ENCODE assay signal across 24 mouse cellular contexts in genomic region chr6:90565357-90566215, GRCm38 (mm10). TPM values are rescaled to one million over a fixed set of nuclear protein-coding genes. Genes with fewer than 3 reads are reported as not detected.
A peak's percentile ranks its signal among the peaks of the same experiment; 100 is the strongest.
DNase-seq lines count a peak whose midpoint lies in the region; ATAC-seq lines count a peak whose summit lies in the region.
"Had no signal": no experiment of that assay in that cellular context is flagged by ENCODE, and none has a peak within 500 bp of the region (broad histone marks: within the 10 kb centered on the region; RNA-seq: fewer than 3 reads in every experiment).

No protein-coding gene starts in this region.

- H3K36me3 ChIP-seq in forebrain, embryonic 10.5 days (replicated peaks), result no peaks in the 10 kb centered on the region
- H3K36me3 ChIP-seq in forebrain, embryonic 16.5 days (ENCODE audit: control insufficient read depth, insufficient read depth), result no peaks in the 10 kb centered on the region
- H3K36me3 ChIP-seq in midbrain, embryonic 11.5 days (ENCODE audit: control insufficient read depth, insufficient read depth, low read length), result no peaks in the 10 kb centered on the region
- no peaks in the 10 kb centered on the region for H3K36me3 ChIP-seq in midbrain, embryonic 13.5 days
- H3K36me3 ChIP-seq: embryonic facial prominence, embryonic 10.5 days; forebrain, embryonic 12.5 days; intestine, embryonic 15.5 days; kidney, embryonic 15.5 days; neural tube, embryonic 15.5 days had no signal

- no peak for DNase-seq in forebrain, embryonic 10.5 days (ENCODE audit: extremely low spot score, low spot score)
- DNase-seq in midbrain, embryonic 11.5 days (ENCODE audit: low spot score, missing footprints), result peak; percentile 54
- DNase-seq in NIH3T3 (ENCODE audit: low read depth), result peak; percentile 50
- DNase-seq in adrenal gland, postnatal 36 days, result peak; percentile 70 to 74
- no peak for DNase-seq in lung, postnatal 4 days
- no peak for DNase-seq in gastrocnemius, adult 18-20 months (ENCODE audit: low spot score)
- DNase-seq: B cell, adult 2 months; cerebellum, adult 11-12 months; cerebellum, postnatal 14 days; gastrocnemius, postnatal 14 days; heart, adult 2 months; lung, adult 18-20 months; lung, postnatal 14 days; retina, postnatal 1 day had no signal

- 78% methylated on average over 13 of the region's 13 CpGs for WGBS in forebrain, embryonic 10.5 days
- WGBS in forebrain, embryonic 16.5 days, result 61% methylated on average over 13 of the region's 13 CpGs
- WGBS in midbrain, embryonic 11.5 days, result 73% methylated on average over 13 of the region's 13 CpGs
- WGBS in midbrain, embryonic 13.5 days, result 68% methylated on average over 13 of the region's 13 CpGs

- H3K27ac ChIP-seq in forebrain, embryonic 10.5 days, result peak overlapping the region; percentile 41; the same call in 1 of the 2 replicates
- no peak overlapping the region for H3K27ac ChIP-seq in forebrain, embryonic 16.5 days (ENCODE audit: low read length)
- no peak overlapping the region for H3K27ac ChIP-seq in midbrain, embryonic 11.5 days (ENCODE audit: low read depth, low read length)
- no peak overlapping the region for H3K27ac ChIP-seq in midbrain, embryonic 13.5 days
- H3K27ac ChIP-seq: embryonic facial prominence, embryonic 10.5 days; forebrain, embryonic 12.5 days; heart, adult 2 months; intestine, embryonic 15.5 days; kidney, embryonic 15.5 days; neural tube, embryonic 15.5 days; stomach, postnatal 0 days had no signal

- H3K4me3 ChIP-seq in forebrain, embryonic 10.5 days, result no peak overlapping the region
- no peak overlapping the region for H3K4me3 ChIP-seq in forebrain, embryonic 16.5 days (replicated peaks; ENCODE audit: low read length)
- H3K4me3 ChIP-seq in midbrain, embryonic 11.5 days (ENCODE audit: low read depth, low read length), result no peak overlapping the region
- no peak overlapping the region for H3K4me3 ChIP-seq in midbrain, embryonic 13.5 days (replicated peaks)
- H3K4me3 ChIP-seq: embryonic facial prominence, embryonic 10.5 days; forebrain, embryonic 12.5 days; heart, adult 2 months; intestine, embryonic 15.5 days; kidney, embryonic 15.5 days; neural tube, embryonic 15.5 days had no signal

- H3K9ac ChIP-seq in forebrain, embryonic 16.5 days (replicated peaks; ENCODE audit: low read depth, low read length), result no peak overlapping the region
- no peak overlapping the region for H3K9ac ChIP-seq in midbrain, embryonic 11.5 days (ENCODE audit: low read length)
- no peak overlapping the region for H3K9ac ChIP-seq in midbrain, embryonic 13.5 days (replicated peaks)
- H3K9ac ChIP-seq: forebrain, embryonic 12.5 days; intestine, embryonic 15.5 days; kidney, embryonic 15.5 days; neural tube, embryonic 15.5 days had no signal

- ATAC-seq in forebrain, embryonic 16.5 days, result no peak
- ATAC-seq in midbrain, embryonic 11.5 days (ENCODE audit: low FRiP score), result no peak
- no peak for ATAC-seq in midbrain, embryonic 13.5 days
- ATAC-seq: intestine, embryonic 15.5 days; Patski had no signal

- H3K27me3 ChIP-seq in forebrain, embryonic 10.5 days (ENCODE audit: poor library complexity, severe bottlenecking), result peaks cover 5% of the 10 kb centered on the region
- no peaks in the 10 kb centered on the region for H3K27me3 ChIP-seq in forebrain, embryonic 16.5 days (replicated peaks; ENCODE audit: control insufficient read depth, insufficient read depth, low read length)
- no peaks in the 10 kb centered on the region for H3K27me3 ChIP-seq in midbrain, embryonic 11.5 days (ENCODE audit: control insufficient read depth, insufficient read depth, low read length)
- no peaks in the 10 kb centered on the region; the same call in 1 of the 2 replicates for H3K27me3 ChIP-seq in midbrain, embryonic 13.5 days
- H3K27me3 ChIP-seq: forebrain, embryonic 12.5 days; intestine, embryonic 15.5 days; kidney, embryonic 15.5 days; neural tube, embryonic 15.5 days; Patski had no signal

- H3K4me2 ChIP-seq in forebrain, embryonic 16.5 days (ENCODE audit: low read length), result no peak overlapping the region
- H3K4me2 ChIP-seq in midbrain, embryonic 11.5 days, result no peak overlapping the region
- H3K4me2 ChIP-seq in midbrain, embryonic 13.5 days (replicated peaks), result no peak overlapping the region
- H3K4me2 ChIP-seq: forebrain, embryonic 12.5 days; intestine, embryonic 15.5 days; kidney, embryonic 15.5 days; liver, embryonic 11.5 days; neural tube, embryonic 15.5 days had no signal

- H3K4me1 ChIP-seq in forebrain, embryonic 10.5 days, result peaks cover 15% of the 10 kb centered on the region
- H3K4me1 ChIP-seq in forebrain, embryonic 16.5 days (replicated peaks; ENCODE audit: control insufficient read depth, insufficient read depth, low read length), result peaks cover 5% of the 10 kb centered on the region
- peaks cover 5% of the 10 kb centered on the region; the same call in 1 of the 2 replicates for H3K4me1 ChIP-seq in midbrain, embryonic 11.5 days (ENCODE audit: control insufficient read depth, insufficient read depth, low read length)
- peaks cover 25% of the 10 kb centered on the region for H3K4me1 ChIP-seq in midbrain, embryonic 13.5 days (replicated peaks)

- no peaks in the 10 kb centered on the region for H3K9me3 ChIP-seq in forebrain, embryonic 10.5 days
- no peaks in the 10 kb centered on the region for H3K9me3 ChIP-seq in forebrain, embryonic 16.5 days (ENCODE audit: control insufficient read depth, low read length)
- no peaks in the 10 kb centered on the region for H3K9me3 ChIP-seq in midbrain, embryonic 11.5 days (ENCODE audit: control insufficient read depth, low read length)
- no peaks in the 10 kb centered on the region for H3K9me3 ChIP-seq in midbrain, embryonic 13.5 days
- H3K9me3 ChIP-seq: embryonic facial prominence, embryonic 10.5 days; forebrain, embryonic 12.5 days; intestine, embryonic 15.5 days; kidney, embryonic 15.5 days; neural tube, embryonic 15.5 days had no signal

RNA-seq across cellular contexts. Expression of gene Slc41a3, which starts 38.9 kb away (rescaled TPM):
- 1.4 and 2.3 TPM in 2 replicates for polyA plus RNA-seq in forebrain, embryonic 10.5 days (2016; fragmentation: Nextera tagmentation; extraction: Ambion mirVana)
- polyA plus RNA-seq in forebrain, embryonic 16.5 days (2015; fragmentation: Nextera tagmentation; extraction: Ambion mirVana), result 2.4 and 3.3 TPM in 2 replicates
- polyA plus RNA-seq in midbrain, embryonic 11.5 days (2014; fragmentation: Nextera tagmentation; extraction: Ambion mirVana), result 2.7 and 3.0 TPM in 2 replicates
- polyA plus RNA-seq in midbrain, embryonic 13.5 days (2015; fragmentation: Nextera tagmentation; extraction: Ambion mirVana), result 3.3 and 3.6 TPM in 2 replicates
- total RNA-seq in adrenal gland, postnatal 36 days (2021), result 10 to 100 TPM; 25.5 to 70.3 TPM
- total RNA-seq in gastrocnemius, adult 18-20 months (2021), result 10 to 100 TPM; 83.4 to 93.7 TPM

Comparison
In these comparisons a context has a peak if more than half of its experiments do, and no peak if none do; other contexts are left out.
1. DNase-seq: peak in midbrain, embryonic 11.5 days (single experiment), NIH3T3 (single experiment) and adrenal gland, postnatal 36 days (2 of 2); none in forebrain, embryonic 10.5 days (single experiment), lung, postnatal 4 days (0 of 2) and gastrocnemius, adult 18-20 months (single experiment).